Mouse (Mus musculus) cortical plate, adult 2 months (tissue): ENCODE measurements around the gene Git1. TPM values are rescaled to one million over a fixed set of nuclear protein-coding genes. Genes with fewer than 3 reads are reported as not detected.
"Not testable (repeated sequence)": the region's sequence is repeated elsewhere in the genome, so short reads cannot be mapped to it uniquely, and the experiment has no call there.

Experiments
- H3K27ac ChIP-seq: fragments of 200-500 bp; 2 replicates; pipeline ENCODE4 v1.5.1; 2012; ENCODE audit warnings: low read length, control low read depth, inconsistent platforms; ENCODE audit not compliant: insufficient read depth
- H3K4me1 ChIP-seq: fragments of 200-500 bp; 2 replicates; pipeline ENCODE4 v1.6.1; 2011; ENCODE audit warnings: low read length; ENCODE audit not compliant: control insufficient read depth, insufficient read depth
- H3K4me3 ChIP-seq: fragments of 200-500 bp; 2 replicates; pipeline ENCODE4 v1.5.1; 2011; ENCODE audit warnings: mild to moderate bottlenecking, low read length, control low read depth; ENCODE audit not compliant: insufficient read depth
- CTCF ChIP-seq: fragments of 200-500 bp; IDR thresholded peaks from 2 replicates; pipeline ENCODE4 v1.5.1; 2011; ENCODE audit warnings: mild to moderate bottlenecking, control low read depth, low read length; ENCODE audit not compliant: insufficient read depth; ENCODE audit errors: extremely low read depth
- POLR2A ChIP-seq: fragments of 200-500 bp; IDR thresholded peaks from 2 replicates; pipeline ENCODE4 v1.6.1; 2011; ENCODE audit warnings: mild to moderate bottlenecking, low read length, control low read depth; ENCODE audit not compliant: insufficient read depth; ENCODE audit errors: extremely low read depth
- polyA plus RNA-seq: library from polyadenylated mRNA; depleted of rRNA; stranded (reverse); fragments of >200 nt; gene quantifications from 2 replicates; pipeline ENCODE4 v1.2.3, GENCODE M21; 2012

Git1 gene
- polyA plus RNA-seq, 1 experiment: 204 TPM

DNA sequence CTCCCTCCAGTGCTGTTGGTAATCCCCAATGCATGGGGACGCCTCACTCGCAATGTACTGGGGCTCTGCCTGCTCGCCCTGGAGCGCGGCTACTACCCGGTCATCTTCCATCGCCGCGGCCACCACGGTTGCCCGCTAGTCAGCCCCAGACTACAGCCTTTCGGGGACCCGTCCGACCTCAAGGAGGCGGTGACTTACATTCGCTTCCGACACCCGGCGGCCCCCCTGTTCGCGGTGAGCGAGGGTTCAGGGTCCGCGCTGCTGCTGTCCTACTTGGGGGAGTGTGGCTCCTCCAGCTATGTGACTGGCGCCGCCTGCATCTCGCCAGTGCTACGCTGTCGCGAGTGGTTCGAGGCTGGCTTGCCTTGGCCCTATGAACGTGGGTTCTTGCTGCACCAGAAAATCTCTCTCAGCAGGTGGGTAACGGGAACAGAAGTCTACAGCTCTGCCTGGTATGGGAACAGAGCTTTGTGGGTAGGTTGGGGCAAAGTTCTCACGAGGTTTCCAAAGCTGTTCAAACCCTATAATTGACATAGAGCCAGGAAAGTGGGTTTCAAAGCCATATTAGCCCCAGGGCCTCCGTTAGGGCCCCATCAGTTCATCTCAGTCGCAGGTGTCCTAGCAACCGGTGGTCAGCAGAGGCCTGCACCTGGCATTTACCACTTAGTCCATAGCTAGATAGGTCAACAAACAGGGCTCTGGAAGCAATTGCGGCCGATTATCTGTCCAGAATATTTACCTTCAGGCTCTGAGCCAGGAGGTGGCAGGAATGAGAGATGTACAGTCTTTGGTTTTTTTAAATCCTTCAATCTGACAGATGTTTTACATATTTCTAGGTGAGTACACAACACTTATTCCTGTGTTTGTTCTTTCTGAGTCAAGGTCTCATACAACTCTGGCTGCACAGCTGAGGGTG is 22.5 kb downstream of the Git1 start, which contains the start of gene Trp53i13:
Trp53i13 (minus strand) TSS at position 344 of the 916 bp plus-strand sequence.
- TF ChIP-seq POLR2A (no peak), CTCF (no peak)
- H3K27ac ChIP-seq: no peak within 1 kb of the TSS

DNA sequence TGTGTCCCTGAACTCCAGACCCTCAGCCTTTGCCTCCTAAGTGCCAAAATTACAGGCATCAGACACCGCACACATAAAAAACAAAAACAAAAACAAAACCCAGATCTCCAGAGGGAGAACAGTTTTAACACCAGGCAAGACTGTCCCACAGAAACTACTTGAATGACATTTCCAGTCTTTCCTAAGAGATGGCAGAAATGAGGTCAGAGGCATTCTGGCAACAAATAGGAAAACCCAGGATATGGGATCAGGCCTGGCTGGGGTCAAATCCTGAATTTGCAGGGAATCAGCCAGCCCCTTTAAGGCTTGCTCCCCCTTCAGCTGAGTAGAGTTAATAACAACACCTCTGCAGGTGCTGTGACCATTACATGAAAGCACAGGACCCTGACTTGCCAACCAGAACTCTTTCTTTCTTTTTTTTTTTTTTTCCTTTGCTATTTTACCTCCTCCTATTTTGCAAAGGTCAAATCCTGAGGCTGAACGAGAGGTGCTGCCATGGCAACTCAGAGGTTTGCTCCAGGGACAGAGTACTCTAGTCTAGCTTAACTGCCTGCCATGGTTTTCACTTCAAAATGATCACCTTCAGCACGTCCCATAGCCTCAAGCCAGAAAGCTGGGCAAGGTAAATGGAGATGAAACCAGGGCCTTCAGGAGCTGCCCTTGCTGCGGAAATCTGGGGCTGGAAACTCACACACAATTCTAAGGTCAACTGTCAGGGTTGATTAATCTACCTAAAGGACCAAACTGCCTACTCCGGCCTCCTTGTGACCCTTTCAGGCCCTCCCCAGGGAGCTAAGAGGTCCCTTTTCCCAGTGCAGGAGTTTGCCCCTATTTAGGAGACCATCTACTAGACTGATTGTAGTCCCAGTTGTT is 23.4 kb downstream of the Git1 start:
- H3K27ac ChIP-seq: no peak overlapping the region
- H3K4me1 ChIP-seq: peaks cover 1% of the 10 kb centered on the region; the same call in 1 of the 2 replicates
- H3K4me3 ChIP-seq: no peak overlapping the region
- no peak for TF ChIP-seq POLR2A
- TF ChIP-seq CTCF: no peak

More for the DNA sequence above, 22.5 kb downstream of the Git1 start, which contains the start of gene Trp53i13:
- Histone ChIP-seq H3K4me1 (peaks cover 1% of the 10 kb centered on the region; the same call in 1 of the 2 replicates), H3K4me3 (peak within 1 kb of the TSS; percentile 24)

GRCm38 (mm10) chr11:77518051-77518798 is 24.9 kb downstream of the Git1 start:
- H3K4me1 ChIP-seq: no peaks in the 10 kb centered on the region
- TF ChIP-seq POLR2A (no peak), CTCF (no peak)
- no peak overlapping the region for H3K4me3 ChIP-seq
- H3K27ac ChIP-seq: no peak overlapping the region

DNA sequence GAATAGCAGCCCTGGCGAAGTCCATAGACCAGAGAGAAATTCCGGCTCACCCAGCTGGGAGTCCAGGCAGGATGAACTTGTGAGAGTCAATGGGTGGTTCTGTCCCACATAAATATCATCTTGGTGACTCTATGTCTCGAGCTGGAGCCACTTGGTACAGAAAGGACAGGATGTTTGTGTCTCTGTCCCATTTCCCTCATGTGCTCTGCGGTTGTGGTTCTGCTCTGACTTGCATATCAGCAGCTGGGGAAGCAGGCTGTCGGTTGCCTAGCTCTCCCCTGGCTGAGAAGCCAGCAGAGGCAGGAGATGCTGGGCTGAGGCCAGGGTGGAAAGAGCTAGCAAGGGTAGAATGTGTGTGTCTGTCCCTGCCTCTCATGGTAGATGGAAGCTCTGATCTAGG is 25.7 kb downstream of the Git1 start, which contains the start of gene Gm10392:
Gm10392 (minus strand) TSS at position 156 of the 400 bp plus-strand sequence.
- TF ChIP-seq CTCF: no peak
- TF ChIP-seq POLR2A: no peak
- Histone ChIP-seq H3K4me1 (no peaks in the 10 kb centered on the region), H3K27ac (no peak within 1 kb of the TSS), H3K4me3 (no peak within 1 kb of the TSS)

- Histone ChIP-seq H3K4me3 (no peak overlapping the region), H3K4me1 (no peaks in the 10 kb centered on the region), H3K27ac (no peak overlapping the region)
- no peak for TF ChIP-seq CTCF
- TF ChIP-seq POLR2A: no peak
Measured at GRCm38 (mm10) chr11:77520601-77521529, 27.5 kb downstream of the Git1 start.

- Histone ChIP-seq H3K4me1 (no peaks in the 10 kb centered on the region), H3K27ac (no peak overlapping the region), H3K4me3 (no peak overlapping the region)
- TF ChIP-seq POLR2A: no peak
- no peak for TF ChIP-seq CTCF
Measured at GRCm38 (mm10) chr11:77525804-77526486, 32.6 kb downstream of the Git1 start.

DNA sequence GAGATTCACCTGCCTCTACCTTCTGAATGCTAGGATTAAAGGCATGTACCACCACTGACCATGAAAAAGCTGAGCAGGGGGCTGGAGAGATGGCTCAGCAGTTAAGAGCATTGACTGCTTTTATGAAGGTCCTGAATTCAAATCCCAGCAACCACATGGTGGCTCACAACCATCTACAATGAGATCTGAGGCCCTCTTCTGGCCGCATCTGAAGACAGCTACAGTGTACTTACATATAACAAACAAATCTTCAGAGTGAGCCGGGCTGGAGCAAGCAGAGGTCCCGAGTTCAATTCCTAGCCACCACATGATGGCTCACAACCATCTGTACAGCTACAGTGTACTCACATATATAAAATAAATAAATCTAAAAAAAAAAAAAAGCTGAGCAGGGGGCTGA is 35.1 kb downstream of the Git1 start:
- not testable (repeated sequence) for H3K4me3 ChIP-seq, H3K27ac ChIP-seq, H3K4me1 ChIP-seq

DNA sequence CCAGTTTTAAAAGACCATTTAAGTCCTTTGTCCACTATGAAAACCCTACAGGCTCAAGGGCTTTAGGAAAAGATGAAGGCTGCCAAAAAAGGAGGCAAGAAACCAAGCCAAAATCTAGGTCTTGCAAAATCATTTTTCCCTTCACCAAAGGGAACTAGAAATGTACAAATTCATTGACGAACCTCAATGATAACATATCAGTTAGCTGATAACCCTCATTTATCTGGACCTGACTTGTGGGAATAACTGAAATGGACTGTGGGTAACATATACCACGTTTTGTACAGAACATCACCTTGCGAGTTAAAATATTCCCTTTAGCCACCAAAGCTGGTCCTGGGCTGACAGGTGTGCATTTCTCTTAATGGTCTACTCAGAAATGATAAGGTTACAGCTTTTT is 36.3 kb downstream of the Git1 start:
- no peak for TF ChIP-seq POLR2A
- TF ChIP-seq CTCF: no peak
- Histone ChIP-seq H3K27ac (no peak overlapping the region), H3K4me1 (no peaks in the 10 kb centered on the region), H3K4me3 (no peak overlapping the region)
